Mouse (Mus musculus): Measurements from ENCODE around the gene Erg. TPM values are rescaled to one million over a fixed set of nuclear protein-coding genes. Genes with fewer than 3 reads are reported as not detected.

Gene Erg
- total RNA-seq, 2 experiments from 2014 or later: 9.8 to 12.3 TPM

DNA sequence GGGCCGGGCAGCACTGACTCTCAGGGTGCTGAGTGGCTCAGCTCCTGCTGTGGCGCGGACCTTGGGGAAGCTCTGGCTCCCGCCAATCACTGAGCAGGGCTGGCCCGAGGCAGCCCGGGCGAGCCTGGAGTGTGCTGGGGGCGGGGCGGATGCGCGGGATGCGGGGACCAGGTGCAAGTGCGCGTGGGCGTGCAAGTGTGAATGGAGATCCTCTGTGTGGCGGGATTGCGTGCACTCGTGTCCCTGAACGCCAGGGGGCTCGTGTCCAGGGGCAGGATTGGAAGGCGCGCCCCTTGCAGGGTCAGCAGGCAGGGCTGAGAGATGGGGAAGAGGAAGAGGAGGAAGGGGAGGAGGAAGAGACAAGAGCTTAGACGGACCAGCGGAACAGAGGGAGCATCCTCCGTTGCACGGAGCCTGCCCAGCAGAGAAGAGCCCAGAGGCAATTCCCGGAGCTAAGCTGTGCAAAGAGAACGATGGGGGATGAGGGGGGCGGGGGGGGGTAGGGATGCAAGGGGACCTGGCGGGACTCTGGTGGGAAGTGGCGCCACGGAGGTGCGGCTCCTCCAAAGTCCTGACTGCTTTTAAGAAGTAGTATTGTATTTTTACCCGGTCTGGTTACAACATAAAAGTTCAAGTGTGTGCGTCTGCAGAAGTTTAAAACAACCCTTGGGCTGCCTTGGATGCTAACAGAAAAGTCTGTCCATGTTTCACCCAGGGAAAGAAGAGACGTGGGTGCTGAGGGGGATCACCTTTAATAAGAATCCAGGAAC is 667 bp downstream of the Erg start:
- DNase-seq: peak; percentile 13

DNA sequence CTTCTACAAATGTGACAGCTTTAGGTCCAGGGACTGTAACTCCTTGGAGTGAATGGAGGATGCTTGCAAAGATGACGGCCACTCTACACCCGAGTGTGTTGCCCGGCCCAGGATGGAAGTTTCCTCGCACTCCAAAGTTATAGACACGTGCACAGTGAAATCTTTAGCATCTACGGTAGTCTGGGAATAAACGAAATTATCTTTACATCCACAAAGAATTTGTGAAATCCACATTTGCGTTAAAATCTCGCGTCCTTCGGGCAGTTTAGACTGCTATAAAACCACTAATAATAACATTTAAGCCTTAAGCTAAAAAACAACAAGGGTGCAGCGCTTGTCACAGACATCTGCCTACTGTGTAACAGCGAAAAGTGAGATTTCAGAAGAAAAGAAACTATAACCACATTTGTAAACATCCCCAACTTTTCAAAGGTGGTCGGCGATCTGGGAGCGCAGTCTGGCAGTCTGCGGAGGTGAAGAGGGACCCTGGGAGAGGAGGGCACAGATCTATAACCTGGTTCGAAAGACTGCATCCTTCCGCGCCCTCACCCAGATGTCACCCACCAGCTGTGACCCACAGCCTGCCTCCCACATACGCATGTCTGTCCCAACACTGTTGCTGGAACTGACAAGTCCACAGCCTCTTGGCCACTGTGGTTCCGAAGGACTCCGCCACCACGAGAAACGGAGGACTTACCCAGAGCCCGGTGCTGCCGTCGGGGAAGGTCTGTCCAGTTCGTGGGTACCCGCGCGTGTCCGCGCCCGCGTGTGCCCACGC is 1.5 kb downstream of the Erg start:
- DNase-seq: no peak

GRCm38 (mm10) chr16:95579289-95579688 is 7.1 kb downstream of the Erg start:
- DNase-seq: no peak

- no peak for DNase-seq
Measured at GRCm38 (mm10) chr16:95573163-95573562, 13.2 kb downstream of the Erg start.

DNA sequence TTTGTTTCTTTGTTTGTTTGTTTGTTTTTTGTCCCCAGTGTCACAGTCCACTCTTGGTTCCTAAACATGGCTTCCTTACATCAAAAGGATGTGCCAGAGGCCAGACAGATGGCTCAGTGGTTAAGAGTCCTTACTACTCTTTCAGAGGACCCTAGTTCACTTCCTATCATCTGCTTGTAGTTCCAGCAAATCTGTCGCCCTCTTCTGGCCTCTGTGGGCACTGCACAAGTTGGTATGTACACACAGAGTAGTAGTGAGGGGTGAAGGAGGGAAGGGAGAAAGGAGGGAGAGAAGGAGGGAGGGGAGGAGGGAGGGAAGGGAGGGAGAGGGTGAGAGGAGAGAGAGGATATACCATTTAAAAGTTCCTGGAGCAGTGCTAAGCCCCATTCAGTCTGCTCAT is 15.8 kb downstream of the Erg start:
- no peak for DNase-seq

GRCm38 (mm10) chr16:95556834-95557233 is 29.6 kb downstream of the Erg start:
- DNase-seq: no peak

GRCm38 (mm10) chr16:95553136-95553535 is 33.3 kb downstream of the Erg start:
- DNase-seq: no peak

DNA sequence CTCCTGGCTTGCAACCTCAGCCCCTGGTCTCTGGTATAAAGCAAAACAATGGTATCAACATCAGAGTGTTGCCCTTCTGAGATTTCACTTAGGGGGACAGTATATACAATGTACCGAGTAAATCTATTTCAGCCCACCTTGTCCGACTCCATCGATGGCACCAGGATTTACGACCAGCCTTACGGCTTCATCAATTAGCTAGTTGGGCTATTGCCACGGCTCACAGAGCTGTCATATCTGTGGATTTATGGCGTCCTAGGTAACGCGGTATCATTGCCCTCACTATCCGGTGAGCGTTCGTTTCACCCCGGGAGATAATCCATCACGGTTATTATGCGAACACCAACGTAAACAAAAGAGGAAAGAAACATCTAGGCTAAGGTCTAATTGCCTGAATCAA is 33.9 kb downstream of the Erg start:
- no peak for DNase-seq

GRCm38 (mm10) chr16:95550496-95550895 is 35.9 kb downstream of the Erg start:
- no peak for DNase-seq

- DNase-seq: no peak
Measured at GRCm38 (mm10) chr16:95544753-95545152, 41.6 kb downstream of the Erg start.

GRCm38 (mm10) chr16:95543471-95543870 is 42.9 kb downstream of the Erg start:
- DNase-seq: no peak

GRCm38 (mm10) chr16:95535151-95535550 is 51.2 kb downstream of the Erg start:
- no peak for DNase-seq

GRCm38 (mm10) chr16:95532387-95533077 is 53.9 kb downstream of the Erg start:
- DNase-seq: peak; percentile 25

DNA sequence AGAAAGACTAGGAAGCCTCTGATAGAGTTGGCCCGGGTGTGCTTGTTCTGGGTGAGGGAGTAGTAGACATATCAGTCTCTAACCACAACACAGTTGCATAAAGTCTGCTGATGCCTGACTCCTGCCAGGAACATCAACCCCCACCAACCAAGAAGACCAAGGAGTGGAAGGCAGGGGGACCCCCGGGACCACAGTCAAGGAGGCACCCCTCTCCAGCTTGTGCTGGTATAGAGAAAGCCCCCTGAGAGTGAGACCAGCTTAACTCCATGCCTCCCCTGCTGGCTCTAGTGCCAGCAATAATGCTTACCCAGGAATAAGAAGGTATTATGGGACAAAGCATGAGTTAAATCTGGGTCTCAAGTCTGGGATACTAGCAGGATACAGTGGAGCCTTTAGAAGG is 58.8 kb downstream of the Erg start:
- no peak for DNase-seq

GRCm38 (mm10) chr16:95519520-95519919 is 66.9 kb downstream of the Erg start:
- DNase-seq: no peak

- no peak for DNase-seq
Measured at GRCm38 (mm10) chr16:95506051-95506450, 80.3 kb downstream of the Erg start.

- no peak for DNase-seq
Measured at GRCm38 (mm10) chr16:95496582-95497300, 89.7 kb downstream of the Erg start.

- no peak for DNase-seq
Measured at GRCm38 (mm10) chr16:95494108-95494507, 92.3 kb downstream of the Erg start.

DNA sequence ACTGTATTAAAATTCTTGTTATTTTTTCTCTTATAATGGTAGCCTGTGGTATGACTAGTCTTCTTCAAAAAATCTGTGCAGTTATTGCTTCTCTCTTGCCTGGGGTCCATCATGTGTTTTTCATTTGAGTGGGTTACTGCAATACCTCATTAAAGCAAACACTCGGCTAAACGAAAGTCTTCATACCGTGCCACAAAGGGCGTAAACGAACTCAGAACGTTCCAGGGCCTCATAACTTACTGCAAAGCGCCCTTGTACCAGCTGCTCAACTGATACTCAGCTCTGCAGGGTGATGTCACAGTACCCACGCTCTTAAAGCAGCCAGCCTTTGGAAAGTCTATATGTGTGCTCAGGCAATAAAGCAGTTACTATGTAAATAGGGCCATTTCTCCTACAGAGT is 93.1 kb downstream of the Erg start:
- no peak for DNase-seq

- DNase-seq: no peak
Measured at GRCm38 (mm10) chr16:95492146-95492545, 94.2 kb downstream of the Erg start.

- DNase-seq: no peak
Measured at GRCm38 (mm10) chr16:95490386-95490785, 96.0 kb downstream of the Erg start.

DNA sequence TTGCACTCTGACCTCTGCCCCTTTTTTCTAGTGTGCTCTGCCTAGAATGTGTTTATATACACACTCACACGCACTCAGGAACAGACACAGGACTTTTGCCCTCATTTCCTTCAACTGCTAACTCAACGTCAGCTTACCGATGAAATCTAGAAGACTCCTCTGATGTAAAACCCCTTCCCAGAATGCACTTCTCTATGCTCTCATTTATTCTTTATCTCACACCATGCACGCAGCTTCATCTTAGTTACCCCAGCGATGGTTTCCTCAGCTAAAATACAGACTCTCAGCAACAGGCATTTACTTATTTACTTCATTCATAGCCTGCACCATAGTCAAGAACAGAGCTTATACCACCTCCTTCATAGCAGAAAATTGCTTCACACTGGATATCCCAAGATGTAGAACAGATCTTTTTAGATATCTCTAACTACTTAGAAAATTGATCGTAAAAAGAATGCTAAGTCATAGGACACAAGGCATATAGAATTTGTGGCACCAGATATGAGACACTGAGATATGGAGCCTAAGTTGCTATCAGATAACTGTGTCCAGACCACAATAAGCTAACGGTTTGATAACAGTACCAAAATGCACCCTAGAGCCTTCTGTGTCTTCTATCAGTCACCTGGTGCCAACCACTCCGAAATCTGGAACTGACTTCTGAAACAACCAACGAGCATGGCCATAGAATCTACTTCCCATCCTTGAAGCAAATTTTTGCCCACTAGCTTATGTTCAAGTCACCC is 98.6 kb downstream of the Erg start:
- DNase-seq: no peak

All from gastrocnemius, postnatal 25 days (tissue).